Mouse (Mus musculus): ENCODE measurements around the gene Eps15l1. TPM values are rescaled to one million over a fixed set of nuclear protein-coding genes. Genes with fewer than 3 reads are reported as not detected.

Eps15l1 gene
- polyA plus RNA-seq, 1 experiment from 2014 or later, result 42.5 TPM

- 79% methylated on average over 1 of the region's 1 CpGs for WGBS
- no peaks in the 10 kb centered on the region for H3K27me3 ChIP-seq (replicated peaks; ENCODE audit: control insufficient read depth, insufficient read depth, low read length)
- no peak overlapping the region for H3K4me2 ChIP-seq (ENCODE audit: low read depth, low read length)
- ATAC-seq, result no peak
- H3K27ac ChIP-seq (ENCODE audit: low read length), result no peak overlapping the region
- no peak overlapping the region for H3K4me3 ChIP-seq (ENCODE audit: low read length)
- H3K4me1 ChIP-seq (ENCODE audit: control insufficient read depth, insufficient read depth, low read length), result no peaks in the 10 kb centered on the region
- H3K9me3 ChIP-seq (ENCODE audit: control insufficient read depth, low read length), result no peaks in the 10 kb centered on the region
- H3K9ac ChIP-seq (ENCODE audit: low read depth, low read length), result no peak overlapping the region
- no peaks in the 10 kb centered on the region for H3K36me3 ChIP-seq (ENCODE audit: control insufficient read depth, insufficient read depth, low read length)
These were observed 72.3 kb downstream of the Eps15l1 start for GRCm38 (mm10) chr8:72348956-72349355.

GRCm38 (mm10) chr8:72348114-72348513, 73.1 kb downstream of the Eps15l1 start:
- no peak overlapping the region for H3K27ac ChIP-seq (ENCODE audit: low read length)
- no peaks in the 10 kb centered on the region for H3K27me3 ChIP-seq (replicated peaks; ENCODE audit: control insufficient read depth, insufficient read depth, low read length)
- ATAC-seq, result no peak
- H3K9me3 ChIP-seq (ENCODE audit: control insufficient read depth, low read length), result no peaks in the 10 kb centered on the region
- no peaks in the 10 kb centered on the region for H3K36me3 ChIP-seq (ENCODE audit: control insufficient read depth, insufficient read depth, low read length)
- no peak overlapping the region for H3K4me2 ChIP-seq (ENCODE audit: low read depth, low read length)
- H3K9ac ChIP-seq (ENCODE audit: low read depth, low read length), result no peak overlapping the region
- 90% methylated on average over 2 of the region's 2 CpGs for WGBS
- no peaks in the 10 kb centered on the region for H3K4me1 ChIP-seq (ENCODE audit: control insufficient read depth, insufficient read depth, low read length)
- no peak overlapping the region for H3K4me3 ChIP-seq (ENCODE audit: low read length)

- no peaks in the 10 kb centered on the region for H3K4me1 ChIP-seq (ENCODE audit: control insufficient read depth, insufficient read depth, low read length)
- H3K4me3 ChIP-seq (ENCODE audit: low read length), result no peak overlapping the region
- no peaks in the 10 kb centered on the region for H3K9me3 ChIP-seq (ENCODE audit: control insufficient read depth, low read length)
- no peaks in the 10 kb centered on the region for H3K27me3 ChIP-seq (replicated peaks; ENCODE audit: control insufficient read depth, insufficient read depth, low read length)
- H3K36me3 ChIP-seq (ENCODE audit: control insufficient read depth, insufficient read depth, low read length), result no peaks in the 10 kb centered on the region
- no peak overlapping the region for H3K27ac ChIP-seq (ENCODE audit: low read length)
- no peak for ATAC-seq
- no peak overlapping the region for H3K9ac ChIP-seq (ENCODE audit: low read depth, low read length)
- H3K4me2 ChIP-seq (ENCODE audit: low read depth, low read length), result no peak overlapping the region
- WGBS, result 76% methylated on average over 1 of the region's 1 CpGs
These were observed 73.7 kb downstream of the Eps15l1 start for GRCm38 (mm10) chr8:72347553-72347952.

- Histone ChIP-seq H3K4me2 (ENCODE audit: low read depth, low read length) (no peak overlapping the region), H3K9ac (ENCODE audit: low read depth, low read length) (no peak overlapping the region), H3K27ac (ENCODE audit: low read length) (no peak overlapping the region), H3K4me3 (ENCODE audit: low read length) (no peak overlapping the region), H3K36me3 (ENCODE audit: control insufficient read depth, insufficient read depth, low read length) (0 out of 2 replicates have a peak, but pooled peaks cover 5% of the 10 kb centered on the region), H3K27me3 (replicated peaks; ENCODE audit: control insufficient read depth, insufficient read depth, low read length) (no peaks in the 10 kb centered on the region), H3K9me3 (ENCODE audit: control insufficient read depth, low read length) (no peaks in the 10 kb centered on the region), H3K4me1 (ENCODE audit: control insufficient read depth, insufficient read depth, low read length) (no peaks in the 10 kb centered on the region)
- 85% methylated on average over 4 of the region's 4 CpGs for WGBS
- ATAC-seq, result no peak
These were observed 77.5 kb downstream of the Eps15l1 start for GRCm38 (mm10) chr8:72343725-72344124.

- Histone ChIP-seq H3K27me3 (replicated peaks; ENCODE audit: control insufficient read depth, insufficient read depth, low read length) (no peaks in the 10 kb centered on the region), H3K9ac (ENCODE audit: low read depth, low read length) (no peak overlapping the region), H3K27ac (ENCODE audit: low read length) (no peak overlapping the region), H3K4me2 (ENCODE audit: low read depth, low read length) (no peak overlapping the region), H3K4me3 (ENCODE audit: low read length) (no peak overlapping the region), H3K9me3 (ENCODE audit: control insufficient read depth, low read length) (no peaks in the 10 kb centered on the region), H3K4me1 (ENCODE audit: control insufficient read depth, insufficient read depth, low read length) (no peaks in the 10 kb centered on the region), H3K36me3 (ENCODE audit: control insufficient read depth, insufficient read depth, low read length) (0 out of 2 replicates have a peak, but pooled peaks cover 5% of the 10 kb centered on the region)
- 90% methylated on average over 5 of the region's 5 CpGs for WGBS
- ATAC-seq, result no peak
These were observed 78.5 kb downstream of the Eps15l1 start for GRCm38 (mm10) chr8:72342556-72343300.

GRCm38 (mm10) chr8:72337034-72337433, 84.2 kb downstream of the Eps15l1 start:
- Histone ChIP-seq H3K4me1 (ENCODE audit: control insufficient read depth, insufficient read depth, low read length) (no peaks in the 10 kb centered on the region), H3K9me3 (ENCODE audit: control insufficient read depth, low read length) (no peaks in the 10 kb centered on the region), H3K36me3 (ENCODE audit: control insufficient read depth, insufficient read depth, low read length) (0 out of 2 replicates have a peak, but pooled peaks cover 5% of the 10 kb centered on the region), H3K9ac (ENCODE audit: low read depth, low read length) (no peak overlapping the region), H3K27me3 (replicated peaks; ENCODE audit: control insufficient read depth, insufficient read depth, low read length) (no peaks in the 10 kb centered on the region), H3K4me3 (ENCODE audit: low read length) (no peak overlapping the region), H3K4me2 (ENCODE audit: low read depth, low read length) (no peak overlapping the region), H3K27ac (ENCODE audit: low read length) (no peak overlapping the region)
- ATAC-seq, result no peak

GRCm38 (mm10) chr8:72336273-72336672, 85.0 kb downstream of the Eps15l1 start:
- Histone ChIP-seq H3K9me3 (ENCODE audit: control insufficient read depth, low read length) (no peaks in the 10 kb centered on the region), H3K4me1 (ENCODE audit: control insufficient read depth, insufficient read depth, low read length) (no peaks in the 10 kb centered on the region), H3K4me3 (ENCODE audit: low read length) (no peak overlapping the region), H3K36me3 (ENCODE audit: control insufficient read depth, insufficient read depth, low read length) (0 out of 2 replicates have a peak, but pooled peaks cover 3% of the 10 kb centered on the region), H3K27ac (ENCODE audit: low read length) (no peak overlapping the region), H3K4me2 (ENCODE audit: low read depth, low read length) (no peak overlapping the region), H3K27me3 (replicated peaks; ENCODE audit: control insufficient read depth, insufficient read depth, low read length) (no peaks in the 10 kb centered on the region), H3K9ac (ENCODE audit: low read depth, low read length) (no peak overlapping the region)
- no peak for ATAC-seq
- WGBS, result 76% methylated on average over 2 of the region's 2 CpGs

GRCm38 (mm10) chr8:72334144-72334641, 87.1 kb downstream of the Eps15l1 start:
- 78% methylated on average over 4 of the region's 4 CpGs for WGBS
- H3K27me3 ChIP-seq (replicated peaks; ENCODE audit: control insufficient read depth, insufficient read depth, low read length), result no peaks in the 10 kb centered on the region
- no peak overlapping the region for H3K4me2 ChIP-seq (ENCODE audit: low read depth, low read length)
- H3K4me1 ChIP-seq (ENCODE audit: control insufficient read depth, insufficient read depth, low read length), result no peaks in the 10 kb centered on the region
- H3K27ac ChIP-seq (ENCODE audit: low read length), result no peak overlapping the region
- no peak overlapping the region for H3K4me3 ChIP-seq (ENCODE audit: low read length)
- ATAC-seq, result no peak
- no peak overlapping the region for H3K9ac ChIP-seq (ENCODE audit: low read depth, low read length)
- no peaks in the 10 kb centered on the region for H3K9me3 ChIP-seq (ENCODE audit: control insufficient read depth, low read length)
- no peaks in the 10 kb centered on the region for H3K36me3 ChIP-seq (ENCODE audit: control insufficient read depth, insufficient read depth, low read length)

GRCm38 (mm10) chr8:72333429-72334143, 87.7 kb downstream of the Eps15l1 start:
- H3K9ac ChIP-seq (ENCODE audit: low read depth, low read length), result no peak overlapping the region
- no peaks in the 10 kb centered on the region for H3K9me3 ChIP-seq (ENCODE audit: control insufficient read depth, low read length)
- no peaks in the 10 kb centered on the region for H3K36me3 ChIP-seq (ENCODE audit: control insufficient read depth, insufficient read depth, low read length)
- no peaks in the 10 kb centered on the region for H3K27me3 ChIP-seq (replicated peaks; ENCODE audit: control insufficient read depth, insufficient read depth, low read length)
- ATAC-seq, result no peak
- no peak overlapping the region for H3K4me2 ChIP-seq (ENCODE audit: low read depth, low read length)
- 54% methylated on average over 3 of the region's 3 CpGs for WGBS
- H3K27ac ChIP-seq (ENCODE audit: low read length), result no peak overlapping the region
- H3K4me3 ChIP-seq (ENCODE audit: low read length), result no peak overlapping the region
- no peaks in the 10 kb centered on the region for H3K4me1 ChIP-seq (ENCODE audit: control insufficient read depth, insufficient read depth, low read length)

Data from intestine, embryonic 16.5 days (tissue).